Mouse (Mus musculus) embryonic fibroblast, embryonic 13.5 days (primary cell): ENCODE data around the gene E130309D02Rik.

Source experiments
- CTCF ChIP-seq: IDR thresholded peaks from 2 replicates; pipeline ENCODE4 v1.5.1; 2011; ENCODE audit warnings: mild to moderate bottlenecking, control low read depth, low read length, moderate library complexity, borderline replicate concordance; ENCODE audit not compliant: insufficient read depth
- POLR2A ChIP-seq: IDR thresholded peaks from 2 replicates; pipeline ENCODE4 v1.6.1; 2011; ENCODE audit warnings: low read depth, mild to moderate bottlenecking, control low read depth, low read length, moderate library complexity

- TF ChIP-seq POLR2A = no peak
- TF ChIP-seq CTCF = no peak
Observed at GRCm38 (mm10) chr5:143271642-143272041, 43.5 kb downstream of the E130309D02Rik start.
